Mouse (Mus musculus) hindbrain, embryonic 12.5 days (tissue): Measurements from ENCODE around the gene Rufy1. TPM values are rescaled to one million over a fixed set of nuclear protein-coding genes. Genes with fewer than 3 reads are reported as not detected.
"Not testable (repeated sequence)": the region's sequence is repeated elsewhere in the genome, so short reads cannot be mapped to it uniquely, and the experiment has no call there.

Experiments used
- ATAC-seq: fragments of 200-750 bp; cut with Nextera tagmentation; 2 replicates; pipeline ENCODE4 v1.8.0; 2017; ENCODE audit warnings: moderate TSS enrichment; ENCODE audit not compliant: low FRiP score
- H3K27ac ChIP-seq: fragments of 300-500 bp; sonication (generic); 2 replicates; pipeline ENCODE4 v1.5.1; 2016; ENCODE audit warnings: mild to moderate bottlenecking
- H3K27me3 ChIP-seq: fragments of 300-500 bp; sonication (generic); 2 replicates; pipeline ENCODE4 v1.6.1; 2016; ENCODE audit warnings: mild to moderate bottlenecking
- H3K36me3 ChIP-seq: fragments of 300-500 bp; sonication (generic); 2 replicates; pipeline ENCODE4 v1.6.1; 2016; ENCODE audit warnings: mild to moderate bottlenecking
- H3K4me1 ChIP-seq: fragments of 300-500 bp; sonication (generic); 2 replicates; pipeline ENCODE4 v1.6.1; 2016
- H3K4me2 ChIP-seq: fragments of 300-500 bp; sonication (generic); replicated peaks from 2 replicates; pipeline ENCODE4 v1.6.1; 2016; ENCODE audit warnings: mild to moderate bottlenecking
- H3K4me3 ChIP-seq: fragments of 300-500 bp; sonication (generic); 2 replicates; pipeline ENCODE4 v1.5.1; 2016; ENCODE audit warnings: mild to moderate bottlenecking
- H3K9ac ChIP-seq: fragments of 300-500 bp; sonication (generic); 2 replicates; pipeline ENCODE4 v1.6.1; 2016; ENCODE audit warnings: mild to moderate bottlenecking, moderate library complexity
- H3K9me3 ChIP-seq: fragments of 300-500 bp; sonication (generic); replicated peaks from 2 replicates; pipeline ENCODE4 v1.6.1; 2016; ENCODE audit warnings: mild to moderate bottlenecking
- WGBS: fragments of 180-500 bp; shearing (Covaris S2); methylation state at CpG from one replicate; pipeline ENCODE4 v1.1.7; 2016; 5-methylcytosine and 5-hydroxymethylcytosine counted together
- polyA plus RNA-seq: library from polyadenylated mRNA; unstranded; fragments of >200 nt; fragmentation: Nextera tagmentation; extraction: Ambion mirVana; gene quantifications from 2 replicates; pipeline ENCODE4 v1.2.1, GENCODE M21; 2016

Gene Rufy1
- polyA plus RNA-seq, 1 experiment from 2014 or later, result 25.8 TPM

GRCm38 (mm10) chr11:50374286-50375015, 56.5 kb downstream of the Rufy1 start:
- peaks cover 20% of the 10 kb centered on the region for H3K4me1 ChIP-seq
- 93% methylated on average over 13 of the region's 13 CpGs for WGBS

DNA sequence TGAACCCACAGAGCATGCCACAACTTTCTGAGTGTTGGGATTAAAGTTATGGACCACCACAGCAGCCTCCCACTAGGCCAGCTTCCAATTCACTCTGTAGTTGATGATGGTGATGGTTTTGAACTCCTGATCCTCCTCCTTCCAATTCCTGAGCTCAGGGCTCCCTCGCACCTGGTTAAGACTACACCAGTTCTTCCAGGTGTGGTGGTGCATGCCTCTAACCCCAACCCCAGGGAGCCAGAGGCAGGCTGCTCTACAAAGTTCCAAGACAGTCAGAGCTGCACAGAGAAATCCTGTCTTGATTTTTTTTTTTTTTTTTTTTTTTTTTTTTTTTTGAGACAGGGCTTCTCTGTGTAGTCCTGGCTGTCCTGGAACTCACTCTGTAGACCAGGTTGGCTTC, 57.3 kb downstream of the Rufy1 start:
- H3K4me3 ChIP-seq, result no peak overlapping the region
- no peaks in the 10 kb centered on the region; the same call in 1 of the 2 replicates for H3K27me3 ChIP-seq
- no peaks in the 10 kb centered on the region for H3K36me3 ChIP-seq
- ATAC-seq, result no peak
- no peak overlapping the region for H3K4me2 ChIP-seq
- H3K9ac ChIP-seq, result no peak overlapping the region
- H3K4me1 ChIP-seq, result peaks cover 16% of the 10 kb centered on the region
- WGBS, result 92% methylated on average over 1 of the region's 1 CpGs
- no peaks in the 10 kb centered on the region for H3K9me3 ChIP-seq
- no peak overlapping the region for H3K27ac ChIP-seq

More at GRCm38 (mm10) chr11:50374286-50375015, 56.5 kb downstream of the Rufy1 start:
- peaks cover 4% of the 10 kb centered on the region for H3K36me3 ChIP-seq
- no peak overlapping the region for H3K9ac ChIP-seq
- H3K4me2 ChIP-seq, result no peak overlapping the region
- no peaks in the 10 kb centered on the region for H3K9me3 ChIP-seq
- no peak overlapping the region for H3K27ac ChIP-seq
- ATAC-seq, result no peak
- no peak overlapping the region for H3K4me3 ChIP-seq
- H3K27me3 ChIP-seq, result no peaks in the 10 kb centered on the region; the same call in 1 of the 2 replicates

GRCm38 (mm10) chr11:50373086-50373485, 57.8 kb downstream of the Rufy1 start:
- Histone ChIP-seq H3K27me3 (no peaks in the 10 kb centered on the region; the same call in 1 of the 2 replicates), H3K4me2 (no peak overlapping the region), H3K27ac (no peak overlapping the region), H3K9ac (no peak overlapping the region), H3K9me3 (no peaks in the 10 kb centered on the region), H3K4me3 (no peak overlapping the region), H3K4me1 (peaks cover 16% of the 10 kb centered on the region), H3K36me3 (no peaks in the 10 kb centered on the region)
- no peak for ATAC-seq

GRCm38 (mm10) chr11:50371911-50372310, 59.0 kb downstream of the Rufy1 start:
- Histone ChIP-seq H3K9me3 (no peaks in the 10 kb centered on the region), H3K4me2 (peak overlapping the region; percentile 61), H3K27me3 (no peaks in the 10 kb centered on the region; the same call in 1 of the 2 replicates), H3K27ac (peak overlapping the region; percentile 89), H3K9ac (peak overlapping the region; percentile 75; the same call in 1 of the 2 replicates), H3K4me1 (peaks cover 16% of the 10 kb centered on the region), H3K36me3 (no peaks in the 10 kb centered on the region), H3K4me3 (peak overlapping the region; percentile 37; the same call in 1 of the 2 replicates)
- WGBS, result 95% methylated on average over 1 of the region's 1 CpGs
- no peak for ATAC-seq

GRCm38 (mm10) chr11:50371399-50371841, 59.5 kb downstream of the Rufy1 start:
- H3K36me3 ChIP-seq, result no peaks in the 10 kb centered on the region
- H3K9me3 ChIP-seq, result no peaks in the 10 kb centered on the region
- ATAC-seq, result peak; percentile 53; the same call in 1 of the 2 replicates
- H3K9ac ChIP-seq, result peak overlapping the region; percentile 75
- peaks cover 12% of the 10 kb centered on the region for H3K4me1 ChIP-seq
- H3K4me3 ChIP-seq, result peak overlapping the region; percentile 37
- no peaks in the 10 kb centered on the region; the same call in 1 of the 2 replicates for H3K27me3 ChIP-seq
- H3K27ac ChIP-seq, result peak overlapping the region; percentile 89
- H3K4me2 ChIP-seq, result peak overlapping the region; percentile 61
- WGBS, result under 1% methylated on average over 18 of the region's 18 CpGs

GRCm38 (mm10) chr11:50370969-50371368, 60.0 kb downstream of the Rufy1 start:
- ATAC-seq, result peak; percentile 49
- H3K9me3 ChIP-seq, result no peaks in the 10 kb centered on the region
- H3K4me3 ChIP-seq, result 0 out of 2 replicates have a peak overlapping the region, but pooled peaks have one; percentile 37
- peaks cover 9% of the 10 kb centered on the region for H3K4me1 ChIP-seq
- WGBS, result 62% methylated on average over 4 of the region's 4 CpGs
- H3K4me2 ChIP-seq, result peak overlapping the region; percentile 61
- H3K27ac ChIP-seq, result peak overlapping the region; percentile 62
- no peaks in the 10 kb centered on the region; the same call in 1 of the 2 replicates for H3K27me3 ChIP-seq
- no peak overlapping the region for H3K9ac ChIP-seq
- no peaks in the 10 kb centered on the region for H3K36me3 ChIP-seq

- Histone ChIP-seq H3K4me1 (peaks cover 9% of the 10 kb centered on the region), H3K36me3 (no peaks in the 10 kb centered on the region), H3K9ac (no peak overlapping the region), H3K9me3 (no peaks in the 10 kb centered on the region), H3K4me3 (no peak overlapping the region), H3K4me2 (no peak overlapping the region), H3K27ac (no peak overlapping the region), H3K27me3 (no peaks in the 10 kb centered on the region)
- WGBS, result 93% methylated on average over 5 of the region's 5 CpGs
- ATAC-seq, result no peak
Observed at GRCm38 (mm10) chr11:50369360-50369911, 61.5 kb downstream of the Rufy1 start.

- 90% methylated on average over 9 of the region's 9 CpGs for WGBS
- Histone ChIP-seq H3K27me3 (no peaks in the 10 kb centered on the region), H3K36me3 (no peaks in the 10 kb centered on the region), H3K27ac (no peak overlapping the region), H3K4me2 (no peak overlapping the region), H3K4me1 (peaks cover 9% of the 10 kb centered on the region), H3K4me3 (no peak overlapping the region), H3K9ac (no peak overlapping the region), H3K9me3 (no peaks in the 10 kb centered on the region)
- no peak for ATAC-seq
Observed at GRCm38 (mm10) chr11:50367531-50367930, 63.4 kb downstream of the Rufy1 start.

GRCm38 (mm10) chr11:50365322-50365721, 65.6 kb downstream of the Rufy1 start:
- Histone ChIP-seq H3K27me3 (peaks cover 6% of the 10 kb centered on the region; the same call in 1 of the 2 replicates), H3K4me1 (no peaks in the 10 kb centered on the region), H3K4me3 (no peak overlapping the region), H3K27ac (no peak overlapping the region), H3K9ac (no peak overlapping the region), H3K9me3 (no peaks in the 10 kb centered on the region), H3K4me2 (no peak overlapping the region), H3K36me3 (no peaks in the 10 kb centered on the region)
- no peak for ATAC-seq

GRCm38 (mm10) chr11:50364548-50364947, 66.4 kb downstream of the Rufy1 start:
- Histone ChIP-seq H3K4me1 (no peaks in the 10 kb centered on the region), H3K4me2 (no peak overlapping the region), H3K4me3 (no peak overlapping the region), H3K27me3 (peaks cover 7% of the 10 kb centered on the region), H3K36me3 (no peaks in the 10 kb centered on the region), H3K27ac (no peak overlapping the region), H3K9ac (no peak overlapping the region), H3K9me3 (no peaks in the 10 kb centered on the region)
- WGBS, result 16% methylated on average over 4 of the region's 4 CpGs
- ATAC-seq, result 0 out of 2 replicates have a peak, but pooled peaks have one; percentile 66

GRCm38 (mm10) chr11:50361282-50361681, 69.6 kb downstream of the Rufy1 start:
- ATAC-seq, H3K9ac ChIP-seq, H3K4me3 ChIP-seq, H3K27ac ChIP-seq, H3K4me2 ChIP-seq, H3K36me3 ChIP-seq, H3K9me3 ChIP-seq, H3K4me1 ChIP-seq: not testable (repeated sequence)
- WGBS, result 88% methylated on average over 1 of the region's 1 CpGs
- H3K27me3 ChIP-seq, result peaks cover 29% of the 10 kb centered on the region

DNA sequence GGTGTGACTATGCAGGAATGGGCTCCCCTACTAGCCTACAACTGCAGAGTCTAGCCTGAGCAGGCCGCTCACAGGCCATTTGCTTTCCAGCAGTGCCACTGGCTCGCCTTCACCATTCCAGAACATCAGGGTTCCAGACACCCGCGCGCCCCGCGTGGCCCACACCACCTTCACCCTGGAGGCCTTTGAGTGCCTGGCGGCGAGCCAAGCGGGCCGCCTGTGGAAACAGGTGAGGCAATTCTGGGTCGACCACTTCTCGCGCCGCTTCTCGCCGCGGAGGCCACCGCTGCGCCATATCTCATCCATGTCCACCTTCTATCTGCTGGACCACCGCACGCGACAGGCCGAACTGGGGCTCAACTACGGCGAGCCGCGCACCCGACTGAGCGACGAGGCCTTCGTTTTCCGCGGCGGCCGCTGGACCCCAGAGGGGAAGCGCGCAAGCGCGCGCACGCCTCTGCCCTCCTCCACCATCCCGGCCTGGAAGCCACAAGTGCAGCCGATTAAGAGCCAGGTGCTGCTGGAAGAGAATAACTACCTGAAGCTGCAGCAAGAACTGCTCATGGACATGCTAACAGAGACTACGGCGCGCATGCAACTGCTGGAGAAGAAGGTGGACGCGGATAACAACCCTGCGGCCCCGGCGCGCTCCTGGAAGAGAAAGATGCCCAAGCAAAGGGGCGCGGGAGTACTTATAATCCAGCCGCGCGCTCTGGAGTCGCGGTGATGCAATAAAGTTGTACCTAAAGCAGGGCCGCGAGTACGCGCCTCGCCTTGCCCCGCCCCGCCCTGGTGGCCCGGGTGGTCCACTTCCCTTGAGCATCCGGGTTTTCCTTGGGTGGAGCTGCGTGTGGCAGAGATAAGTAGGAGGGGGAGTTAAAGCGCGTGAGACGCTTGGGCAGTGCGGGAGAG, 71.7 kb downstream of the Rufy1 start:
- Histone ChIP-seq H3K36me3 (no peaks in the 10 kb centered on the region), H3K4me1 (peaks cover 3% of the 10 kb centered on the region), H3K27ac (no peak overlapping the region), H3K27me3 (peaks cover 29% of the 10 kb centered on the region), H3K4me2 (peak overlapping the region; percentile 96), H3K9ac (peak overlapping the region; percentile 61), H3K4me3 (peak overlapping the region; percentile 40), H3K9me3 (no peaks in the 10 kb centered on the region)
- ATAC-seq, result peak; percentile 64
- WGBS, result 3% methylated on average over 74 of the region's 74 CpGs
